Mouse (Mus musculus) layer of hippocampus, adult 18-20 months (tissue): ENCODE measurements around the gene 1700029H14Rik. TPM values are rescaled to one million over a fixed set of nuclear protein-coding genes. Genes with fewer than 3 reads are reported as not detected.

Source experiments
- DNase-seq, 2 experiments: peaks; one replicate each; pipeline ENCODE4 v3.0.0; 2022; ENCODE audit warnings: low spot score in 2 of 2
- total RNA-seq, 2 experiments: library from RNA; stranded (reverse); gene quantifications; 2 replicates each; pipeline ENCODE4 v1.2.3; 2021

Gene 1700029H14Rik
- total RNA-seq, 2 experiments from 2014 or later: not detected

- DNase-seq: no peak
Observed at GRCm38 (mm10) chr8:13546421-13546820, 15.8 kb downstream of the 1700029H14Rik start.

DNA sequence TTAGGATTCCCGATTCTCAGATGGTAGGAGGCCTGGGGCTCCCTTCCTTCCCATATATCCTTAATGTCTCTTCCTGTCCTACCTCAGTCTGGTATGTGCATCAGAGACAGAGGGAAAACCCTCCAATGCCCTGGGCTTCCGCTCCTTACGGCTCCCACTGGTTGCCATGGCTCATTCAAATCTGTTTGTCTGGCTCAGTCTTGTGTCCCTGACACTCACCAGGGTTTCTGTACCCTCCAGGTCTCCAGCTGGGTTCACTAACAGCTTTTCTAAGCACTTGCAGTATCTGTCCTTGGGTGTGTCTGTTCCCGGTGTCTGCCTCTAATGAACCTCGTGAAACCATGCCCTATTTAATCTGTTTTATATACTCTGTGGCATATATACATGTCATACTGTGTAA is 20.7 kb downstream of the 1700029H14Rik start:
- DNase-seq: no peak

- no peak for DNase-seq
Observed at GRCm38 (mm10) chr8:13540122-13540521, 22.1 kb downstream of the 1700029H14Rik start.

GRCm38 (mm10) chr8:13538821-13539220 is 23.4 kb downstream of the 1700029H14Rik start:
- DNase-seq: peak; percentile 44 to 76

GRCm38 (mm10) chr8:13537102-13537501 is 25.2 kb downstream of the 1700029H14Rik start:
- no peak for DNase-seq

GRCm38 (mm10) chr8:13533123-13533522 is 29.1 kb downstream of the 1700029H14Rik start:
- DNase-seq: no peak

DNA sequence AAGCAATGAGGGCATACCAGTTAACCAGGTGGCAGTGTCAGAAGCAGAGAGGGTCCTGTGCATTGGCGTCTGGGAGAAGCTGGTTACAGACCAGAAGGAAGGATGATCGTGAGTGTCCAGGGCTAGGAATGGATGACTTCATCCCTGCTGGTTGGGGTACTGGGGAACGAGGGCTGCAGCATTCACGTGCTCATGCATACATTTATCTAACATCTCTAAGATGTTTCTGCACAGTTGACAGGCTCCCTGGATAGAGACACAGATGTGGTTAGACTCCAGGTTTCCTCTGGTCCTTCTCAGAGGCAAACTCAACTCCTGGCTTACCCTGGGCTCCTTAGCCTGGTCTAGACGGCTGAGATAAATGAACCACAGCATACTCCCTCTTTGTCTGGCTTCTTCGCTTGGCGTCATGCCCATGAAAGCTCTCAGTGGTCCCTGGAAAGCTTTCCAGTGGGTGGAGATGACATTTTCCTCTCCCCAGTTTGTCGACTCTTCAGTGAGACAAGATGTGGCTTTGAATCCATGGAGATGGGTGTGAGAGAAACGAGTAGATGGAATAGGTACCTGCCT is 30.6 kb downstream of the 1700029H14Rik start:
- DNase-seq: no peak

- DNase-seq: peak in 1 of 2 experiments; percentile 39
Observed at GRCm38 (mm10) chr8:13530941-13531340, 31.3 kb downstream of the 1700029H14Rik start.

- DNase-seq: no peak
Observed at GRCm38 (mm10) chr8:13530401-13530800, 31.9 kb downstream of the 1700029H14Rik start.

- peak in 1 of 2 experiments; percentile 67 for DNase-seq
Observed at GRCm38 (mm10) chr8:13529891-13530316, 32.4 kb downstream of the 1700029H14Rik start.

DNA sequence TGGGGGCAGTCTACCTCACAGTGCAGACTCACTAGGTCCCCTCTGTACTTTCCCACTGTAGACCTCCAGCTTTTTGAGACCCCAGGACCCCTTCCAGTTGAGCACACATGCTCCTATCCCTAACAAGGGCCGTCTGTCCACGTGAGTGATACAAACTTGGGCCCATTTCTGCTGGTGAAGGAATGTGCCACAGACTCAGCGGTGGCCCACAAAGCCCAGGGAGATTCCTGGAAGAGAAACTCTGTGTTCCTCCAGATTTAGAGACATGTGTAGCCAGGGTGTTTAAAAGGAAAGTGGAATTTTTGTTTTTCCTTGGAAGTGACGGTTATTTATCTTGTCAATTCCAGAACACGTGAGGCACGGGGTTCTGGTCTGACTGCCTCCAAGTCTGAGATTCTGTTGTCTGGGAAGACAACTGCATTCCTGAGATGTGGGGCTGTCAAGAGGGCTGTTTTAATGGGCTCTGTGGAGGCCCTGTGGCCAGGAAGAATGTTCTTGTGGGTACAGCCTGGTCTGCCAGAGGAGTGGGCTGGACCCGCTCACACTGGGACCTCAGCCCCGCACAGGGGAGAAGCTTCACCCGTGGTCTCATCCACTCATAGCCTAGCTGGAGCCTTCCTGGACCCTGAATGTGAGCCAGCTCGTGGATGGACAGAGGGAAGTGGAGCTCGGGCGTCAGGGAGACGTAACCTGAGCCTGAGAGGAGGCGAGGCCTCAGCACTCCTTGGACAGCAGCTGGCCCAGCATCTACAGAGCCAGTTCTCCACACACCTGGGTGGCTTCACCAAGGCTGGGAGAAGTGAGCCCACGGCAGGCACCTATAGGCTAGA is 33.0 kb downstream of the 1700029H14Rik start:
- DNase-seq: no peak

DNA sequence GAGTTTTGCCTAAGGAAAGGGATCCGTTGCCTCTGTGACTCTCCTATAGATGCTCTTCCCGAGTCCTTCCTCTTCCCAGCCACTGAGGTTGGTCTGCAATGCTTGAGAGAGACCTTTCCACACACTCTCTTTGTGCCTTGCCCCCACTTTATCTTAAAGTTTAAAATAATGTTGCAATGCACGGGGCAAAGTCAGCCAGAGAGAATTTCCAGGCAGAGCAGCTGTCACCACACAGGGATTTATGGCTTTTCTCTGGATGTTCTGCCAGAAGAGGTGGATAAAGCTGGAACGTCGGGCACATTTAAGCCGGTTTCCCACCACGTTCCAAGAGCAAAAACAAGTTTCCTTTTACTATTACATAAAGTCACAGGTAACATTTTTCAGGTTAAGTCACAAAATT is 40.9 kb downstream of the 1700029H14Rik start:
- DNase-seq: no peak

DNA sequence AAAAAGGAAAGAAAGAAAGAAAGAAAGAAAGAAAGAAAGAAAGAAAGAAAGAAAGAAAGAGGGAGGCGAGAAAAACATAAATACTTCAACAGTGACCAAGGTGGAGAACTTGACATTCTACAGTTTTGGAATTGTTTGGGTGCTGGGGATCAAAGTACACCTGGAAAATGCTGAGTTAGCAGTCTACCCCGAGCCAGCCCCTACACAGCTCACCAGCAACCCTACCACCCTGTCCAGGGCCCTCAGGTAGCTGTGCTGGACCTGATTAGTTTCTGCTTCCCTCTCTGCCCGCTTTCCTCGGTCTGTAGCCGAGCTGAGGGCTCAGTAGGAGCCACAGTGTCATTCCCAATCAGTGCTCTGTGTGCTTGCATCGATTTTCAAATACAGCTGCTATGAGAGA is 41.9 kb downstream of the 1700029H14Rik start:
- DNase-seq: no peak

- peak; percentile 34 to 51 for DNase-seq
Observed at GRCm38 (mm10) chr8:13519503-13519902, 42.8 kb downstream of the 1700029H14Rik start.

DNA sequence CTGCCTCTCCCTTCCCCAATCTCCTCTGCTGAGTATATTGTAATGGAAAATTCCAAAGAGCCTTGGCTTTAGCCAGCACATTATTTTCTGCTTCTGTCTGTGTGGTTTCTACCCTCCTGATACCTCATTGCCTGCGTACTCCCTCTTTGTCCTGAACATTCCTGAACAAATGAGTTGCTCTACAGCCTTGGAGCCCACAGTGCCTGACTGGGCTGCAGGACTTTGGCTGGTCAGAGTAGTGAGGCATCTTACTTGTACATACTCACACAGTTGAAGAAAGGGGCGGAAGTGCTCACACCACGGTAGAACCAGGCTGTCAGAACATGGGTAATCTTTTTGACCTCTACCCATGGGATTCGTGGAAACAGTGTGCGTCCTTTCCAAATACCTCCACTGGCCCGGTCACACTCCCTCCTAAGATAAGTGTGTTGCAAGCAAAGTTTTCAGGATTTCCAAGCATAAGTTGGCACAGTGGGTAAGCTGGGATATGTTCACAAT is 44.9 kb downstream of the 1700029H14Rik start:
- no peak for DNase-seq

GRCm38 (mm10) chr8:13516728-13517127 is 45.5 kb downstream of the 1700029H14Rik start:
- DNase-seq: no peak

DNA sequence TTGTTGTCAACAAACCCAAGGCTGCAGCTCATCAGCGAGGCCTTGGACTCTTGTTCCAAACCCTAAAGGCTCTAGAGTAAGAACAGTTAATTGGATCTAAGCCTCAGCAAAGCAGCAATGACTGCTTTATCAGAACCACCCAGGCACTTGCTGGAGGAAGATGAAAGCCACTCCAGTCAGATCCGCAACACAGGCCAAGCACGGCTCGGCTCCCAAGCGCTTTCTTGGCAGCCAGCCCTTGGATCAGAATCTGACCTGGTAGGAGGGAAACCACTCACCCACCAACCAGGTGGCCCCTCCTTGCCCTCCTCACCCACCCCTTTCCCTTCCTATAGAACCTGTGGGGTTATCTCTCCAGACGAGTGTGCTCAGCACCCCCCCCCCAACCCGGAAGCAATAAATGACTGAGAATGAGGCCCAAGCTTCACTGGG is 46.2 kb downstream of the 1700029H14Rik start:
- no peak for DNase-seq

DNA sequence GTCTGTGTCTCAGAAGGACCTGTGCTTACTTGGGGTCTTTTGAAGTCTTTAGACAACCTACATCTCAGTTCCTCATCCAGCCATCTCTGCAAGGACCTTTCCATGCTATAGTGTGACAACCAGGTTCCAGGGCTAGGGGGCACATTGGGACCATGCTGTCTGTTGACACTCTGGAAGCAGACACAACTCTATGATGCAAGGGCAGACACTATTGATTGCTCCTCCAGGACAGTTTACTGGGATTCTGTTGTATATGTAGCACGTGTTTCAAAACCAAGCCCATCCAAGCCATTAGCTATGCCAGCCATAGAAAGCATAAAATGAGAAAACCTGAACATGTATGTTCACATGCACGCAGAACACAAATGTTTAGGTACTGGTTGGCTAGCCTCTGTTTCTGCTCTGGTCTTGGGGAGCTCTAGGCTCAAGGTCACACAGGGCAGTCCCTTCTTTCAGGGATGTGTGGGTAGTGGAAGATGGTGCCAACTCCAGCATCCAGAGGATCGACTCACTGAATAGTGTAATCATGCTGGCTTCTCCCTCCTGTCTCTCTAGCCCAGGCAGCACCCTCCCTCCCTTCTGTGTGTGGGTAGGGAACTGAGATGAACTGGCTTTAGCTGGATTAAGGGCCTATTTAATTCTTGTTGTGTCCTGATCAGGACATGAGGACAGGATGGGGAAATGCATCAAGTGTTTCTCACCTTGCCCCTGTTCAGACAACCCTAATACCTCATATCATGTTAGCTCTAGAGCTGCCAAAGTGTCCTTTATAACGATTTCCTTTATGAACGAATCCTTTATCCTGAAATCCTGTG is 48.5 kb downstream of the 1700029H14Rik start:
- DNase-seq: no peak

GRCm38 (mm10) chr8:13512677-13513076 is 49.6 kb downstream of the 1700029H14Rik start:
- DNase-seq: peak in 1 of 2 experiments; percentile 51

DNA sequence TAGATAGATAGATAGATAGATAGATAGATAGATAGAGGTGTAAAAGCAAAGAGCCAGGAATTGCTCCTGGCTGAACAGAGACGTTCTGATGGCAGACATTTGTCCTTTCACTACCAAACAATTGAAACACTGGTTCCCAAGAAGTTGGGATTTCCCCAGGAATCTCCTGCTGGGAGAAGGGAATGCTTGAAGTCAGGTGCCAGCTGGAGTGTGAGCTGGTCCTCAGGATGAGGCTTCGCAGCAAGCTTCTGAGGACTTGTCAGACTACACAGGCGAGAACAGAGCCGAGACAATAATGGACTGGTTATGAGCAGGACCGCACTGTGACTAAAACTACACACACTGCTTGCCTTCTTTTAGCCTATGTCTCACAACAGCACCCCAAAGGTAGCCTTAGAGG is 50.2 kb downstream of the 1700029H14Rik start:
- no peak for DNase-seq

DNA sequence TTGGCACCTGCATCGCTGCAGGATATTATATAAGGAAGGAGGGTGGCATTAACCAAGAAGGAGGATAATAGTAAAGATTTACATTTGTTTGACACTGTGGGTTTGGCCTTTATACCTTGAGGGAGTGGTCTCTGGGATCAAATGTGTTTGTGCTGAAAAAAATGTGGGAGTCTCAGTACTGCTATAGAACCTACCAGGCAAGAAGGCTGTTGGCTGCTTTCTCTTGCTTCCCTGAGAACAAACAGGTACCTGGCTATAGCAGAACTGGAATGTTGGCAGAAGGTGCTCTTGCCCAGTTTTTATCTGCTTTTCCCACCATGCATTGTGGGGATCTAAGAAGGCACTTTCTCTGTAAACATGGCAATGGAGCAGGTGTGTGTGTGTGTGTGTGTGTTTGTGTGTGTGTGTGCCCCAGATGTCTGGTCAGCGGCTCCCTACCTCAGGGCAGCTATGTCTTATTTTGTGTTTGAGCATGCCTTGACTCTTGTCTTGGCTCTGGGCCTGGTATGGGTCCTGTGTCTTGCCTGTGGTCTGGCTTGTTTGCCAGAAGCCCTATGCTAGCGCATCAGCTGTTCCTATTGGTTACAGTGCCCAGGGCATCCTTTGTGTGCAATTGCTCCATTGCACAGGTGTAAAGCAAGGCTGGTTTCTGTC is 54.9 kb downstream of the 1700029H14Rik start:
- no peak for DNase-seq
